Mouse (Mus musculus) intestine, embryonic 14.5 days (tissue): ENCODE measurements at regions not wholly inside any gene's neighbourhood (a gene's known extent, or its start where the extent isn't known, plus 50 kb on each side); places are given as distances from the start of the nearest gene placed in this dataset.
"Not testable (repeated sequence)": the region's sequence is repeated elsewhere in the genome, so short reads cannot be mapped to it uniquely, and the experiment has no call there.

Experiments used
- ATAC-seq: fragments of 200-750 bp; cut with Nextera tagmentation; replicated peaks from 2 replicates; pipeline ENCODE4 v1.8.0; 2017; ENCODE audit warnings: low read depth, moderate number of reproducible peaks, moderate TSS enrichment, moderate library complexity; ENCODE audit not compliant: low FRiP score, low TSS enrichment
- DNase-seq: peaks from one replicate; pipeline ENCODE4 v3.0.0-alpha.2; 2018; ENCODE audit warnings: low spot score
- H3K27ac ChIP-seq: fragments of 300-500 bp; sonication (generic); 2 replicates; pipeline ENCODE4 v1.5.1; 2014; ENCODE audit warnings: low read depth, mild to moderate bottlenecking, control low read depth
- H3K27me3 ChIP-seq: fragments of 300-500 bp; sonication (generic); replicated peaks from 2 replicates; pipeline ENCODE4 v1.6.1; 2014; ENCODE audit warnings: low read length, control low read depth; ENCODE audit not compliant: control insufficient read depth, insufficient read depth
- H3K36me3 ChIP-seq: fragments of 300-500 bp; sonication (generic); 2 replicates; pipeline ENCODE4 v1.6.1; 2014; ENCODE audit warnings: low read length, control low read depth; ENCODE audit not compliant: control insufficient read depth, insufficient read depth
- H3K4me1 ChIP-seq: fragments of 300-500 bp; sonication (generic); replicated peaks from 2 replicates; pipeline ENCODE4 v1.6.1; 2014; ENCODE audit warnings: low read length, control low read depth, mixed read lengths; ENCODE audit not compliant: control insufficient read depth, insufficient read depth
- H3K4me2 ChIP-seq: fragments of 300-500 bp; sonication (generic); 2 replicates; pipeline ENCODE4 v1.6.1; 2014; ENCODE audit warnings: low read length
- H3K4me3 ChIP-seq: fragments of 300-500 bp; sonication (generic); 2 replicates; pipeline ENCODE4 v1.5.1; 2014; ENCODE audit warnings: low read depth, low read length, control low read depth, mixed read lengths
- H3K9ac ChIP-seq: fragments of 300-500 bp; sonication (generic); 2 replicates; pipeline ENCODE4 v1.6.1; 2014; ENCODE audit warnings: mild to moderate bottlenecking, low read length
- H3K9me3 ChIP-seq: fragments of 300-500 bp; sonication (generic); 2 replicates; pipeline ENCODE4 v1.6.1; 2016; ENCODE audit warnings: low read length, control low read depth; ENCODE audit not compliant: control insufficient read depth
- WGBS: fragments of 180-500 bp; shearing (Covaris S2); extraction: QIAGEN DNeasy Blood & Tissue Kit; methylation state at CpG from one replicate; pipeline ENCODE4 v1.1.7; 2014; 5-methylcytosine and 5-hydroxymethylcytosine counted together

GRCm38 (mm10) chr9:113120385-113120784 is 587.7 kb downstream of the Pdcd6ip start:
- H3K27me3 ChIP-seq = no peaks in the 10 kb centered on the region
- no peak overlapping the region for H3K4me3 ChIP-seq
- H3K27ac ChIP-seq = no peak overlapping the region
- H3K4me1 ChIP-seq = no peaks in the 10 kb centered on the region
- no peak for ATAC-seq
- no peak overlapping the region for H3K4me2 ChIP-seq
- no peak for DNase-seq
- H3K9ac ChIP-seq = no peak overlapping the region
- H3K36me3 ChIP-seq = no peaks in the 10 kb centered on the region
- H3K9me3 ChIP-seq = no peaks in the 10 kb centered on the region

GRCm38 (mm10) chr9:113119721-113120120 is 588.3 kb downstream of the Pdcd6ip start:
- no peak overlapping the region for H3K4me3 ChIP-seq
- WGBS = 88% methylated on average over 1 of the region's 1 CpGs
- H3K27ac ChIP-seq = no peak overlapping the region

GRCm38 (mm10) chr9:113115576-113115975 is 592.5 kb downstream of the Pdcd6ip start:
- Histone ChIP-seq H3K4me2 (no peak overlapping the region), H3K9me3 (no peaks in the 10 kb centered on the region), H3K27ac (no peak overlapping the region), H3K9ac (no peak overlapping the region), H3K27me3 (no peaks in the 10 kb centered on the region), H3K4me3 (no peak overlapping the region), H3K4me1 (no peaks in the 10 kb centered on the region), H3K36me3 (no peaks in the 10 kb centered on the region)
- no peak for DNase-seq
- ATAC-seq = no peak
- WGBS = 58% methylated on average over 5 of the region's 5 CpGs

More at GRCm38 (mm10) chr9:113119721-113120120, 588.3 kb downstream of the Pdcd6ip start:
- Histone ChIP-seq H3K9me3 (no peaks in the 10 kb centered on the region), H3K4me2 (no peak overlapping the region), H3K9ac (no peak overlapping the region), H3K36me3 (no peaks in the 10 kb centered on the region), H3K4me1 (no peaks in the 10 kb centered on the region), H3K27me3 (no peaks in the 10 kb centered on the region)
- DNase-seq (no peak), ATAC-seq (no peak)

- no peaks in the 10 kb centered on the region for H3K9me3 ChIP-seq
- no peak for DNase-seq
- H3K4me2 ChIP-seq = no peak overlapping the region
- H3K27me3 ChIP-seq = no peaks in the 10 kb centered on the region
- no peak overlapping the region for H3K4me3 ChIP-seq
- no peak for ATAC-seq
- no peak overlapping the region for H3K9ac ChIP-seq
- H3K36me3 ChIP-seq = no peaks in the 10 kb centered on the region
- H3K27ac ChIP-seq = no peak overlapping the region
- no peaks in the 10 kb centered on the region for H3K4me1 ChIP-seq
Measured at GRCm38 (mm10) chr9:113112753-113113152, 595.3 kb downstream of the Pdcd6ip start.

GRCm38 (mm10) chr9:113101733-113102132 is 606.3 kb downstream of the Pdcd6ip start:
- H3K9ac ChIP-seq = no peak overlapping the region
- ATAC-seq (no peak), DNase-seq (no peak)
- no peaks in the 10 kb centered on the region for H3K36me3 ChIP-seq
- H3K4me3 ChIP-seq = no peak overlapping the region
- H3K9me3 ChIP-seq = no peaks in the 10 kb centered on the region
- H3K27me3 ChIP-seq = no peaks in the 10 kb centered on the region
- no peak overlapping the region for H3K27ac ChIP-seq
- no peaks in the 10 kb centered on the region for H3K4me1 ChIP-seq
- 76% methylated on average over 1 of the region's 1 CpGs for WGBS
- no peak overlapping the region for H3K4me2 ChIP-seq

GRCm38 (mm10) chr9:113100641-113101040 is 607.4 kb downstream of the Pdcd6ip start:
- no peak overlapping the region for H3K4me3 ChIP-seq

GRCm38 (mm10) chr9:113095421-113095820 is 612.6 kb downstream of the Pdcd6ip start:
- not testable (repeated sequence) for H3K36me3 ChIP-seq, H3K27ac ChIP-seq, H3K4me1 ChIP-seq, H3K4me2 ChIP-seq, H3K4me3 ChIP-seq, ATAC-seq, H3K9ac ChIP-seq, H3K9me3 ChIP-seq, DNase-seq, H3K27me3 ChIP-seq
- 83% methylated on average over 1 of the region's 1 CpGs for WGBS

More at GRCm38 (mm10) chr9:113100641-113101040, 607.4 kb downstream of the Pdcd6ip start:
- Histone ChIP-seq H3K9ac (no peak overlapping the region), H3K4me2 (no peak overlapping the region), H3K27ac (no peak overlapping the region), H3K27me3 (no peaks in the 10 kb centered on the region), H3K36me3 (no peaks in the 10 kb centered on the region), H3K9me3 (no peaks in the 10 kb centered on the region), H3K4me1 (no peaks in the 10 kb centered on the region)
- no peak for DNase-seq
- 70% methylated on average over 4 of the region's 4 CpGs for WGBS
- ATAC-seq = no peak

GRCm38 (mm10) chr9:113093863-113094390 is 614.1 kb downstream of the Pdcd6ip start:
- no peaks in the 10 kb centered on the region for H3K9me3 ChIP-seq
- H3K27me3 ChIP-seq = no peaks in the 10 kb centered on the region
- no peak for ATAC-seq
- no peaks in the 10 kb centered on the region for H3K36me3 ChIP-seq
- H3K4me3 ChIP-seq = no peak overlapping the region
- no peak overlapping the region for H3K4me2 ChIP-seq
- no peak overlapping the region for H3K27ac ChIP-seq
- no peak for DNase-seq
- WGBS = 75% methylated on average over 13 of the region's 13 CpGs
- H3K9ac ChIP-seq = no peak overlapping the region
- no peaks in the 10 kb centered on the region for H3K4me1 ChIP-seq

GRCm38 (mm10) chr9:113091881-113092280 is 616.2 kb downstream of the Pdcd6ip start:
- Histone ChIP-seq H3K27ac (no peak overlapping the region), H3K9ac (no peak overlapping the region), H3K36me3 (no peaks in the 10 kb centered on the region), H3K27me3 (no peaks in the 10 kb centered on the region), H3K4me2 (no peak overlapping the region), H3K4me1 (no peaks in the 10 kb centered on the region), H3K9me3 (no peaks in the 10 kb centered on the region), H3K4me3 (no peak overlapping the region)
- WGBS = 90% methylated on average over 5 of the region's 5 CpGs
- no peak for DNase-seq
- ATAC-seq = no peak
